Mouse (Mus musculus): ENCODE measurements around the gene Hpgd.

Gene Hpgd

GRCm38 (mm10) chr8:56323276-56323675 lies 28.9 kb downstream of the Hpgd start:
- no peak for DNase-seq (ENCODE audit: low read depth, low spot score)

- no peak for DNase-seq (ENCODE audit: low read depth, low spot score)
Observed at GRCm38 (mm10) chr8:56327709-56328108, 33.3 kb downstream of the Hpgd start.

GRCm38 (mm10) chr8:56328130-56328542 lies 33.8 kb downstream of the Hpgd start:
- DNase-seq (ENCODE audit: low read depth, low spot score) = no peak

DNA sequence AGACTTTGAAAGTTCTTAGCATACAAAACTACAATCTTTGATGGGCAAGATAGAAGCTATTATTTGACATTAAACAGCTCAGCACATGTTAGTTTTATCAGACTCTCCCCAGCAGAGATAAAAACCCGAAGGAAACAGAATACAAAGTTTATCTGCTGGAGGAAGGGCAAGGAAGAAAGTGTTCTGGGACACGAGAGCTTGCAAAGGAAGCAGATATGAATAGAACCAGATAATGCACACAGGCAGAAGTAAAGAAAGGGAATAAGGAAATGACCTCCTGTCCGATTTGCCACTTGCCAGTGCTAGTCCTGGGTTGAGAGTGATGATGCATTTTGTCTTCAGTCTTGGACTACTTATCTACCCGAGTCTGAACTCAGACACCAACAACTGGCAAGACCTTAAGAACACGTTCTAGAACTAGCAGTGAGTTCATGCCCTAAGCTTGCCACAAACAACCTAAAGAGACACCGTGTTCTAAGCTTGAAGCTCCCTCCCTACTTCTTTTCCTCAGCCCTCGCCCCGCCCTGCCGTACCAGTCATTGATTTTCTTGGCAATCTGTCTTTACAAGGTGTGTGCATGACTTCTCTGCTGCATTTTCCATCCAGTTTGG lies 41.1 kb downstream of the Hpgd start:
- DNase-seq (ENCODE audit: low read depth, low spot score) = no peak

DNA sequence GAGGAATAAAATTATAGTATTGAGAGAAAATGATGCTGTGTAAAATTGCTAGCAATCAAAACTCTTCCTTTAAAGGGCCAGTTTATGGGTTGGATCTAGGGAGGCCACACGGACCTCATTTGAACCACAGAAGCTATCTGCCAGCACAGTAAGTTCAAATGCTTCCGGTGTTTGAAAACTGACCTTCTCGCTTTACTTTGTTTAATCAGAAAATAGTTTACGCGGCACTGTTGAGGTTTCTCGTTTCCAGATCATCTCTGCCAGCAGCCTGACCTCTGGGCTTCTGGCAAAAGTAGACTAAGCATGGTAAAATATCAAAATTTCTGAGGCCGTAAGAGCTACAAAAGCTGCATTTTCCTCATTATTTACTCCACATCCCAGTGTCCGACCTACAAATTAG lies 42.4 kb downstream of the Hpgd start:
- no peak for DNase-seq (ENCODE audit: low read depth, low spot score)

GRCm38 (mm10) chr8:56343505-56343904 lies 49.1 kb downstream of the Hpgd start:
- DNase-seq (ENCODE audit: low read depth, low spot score) = no peak

- DNase-seq (ENCODE audit: low read depth, low spot score) = no peak
Observed at GRCm38 (mm10) chr8:56343940-56344339, 49.6 kb downstream of the Hpgd start.

DNA sequence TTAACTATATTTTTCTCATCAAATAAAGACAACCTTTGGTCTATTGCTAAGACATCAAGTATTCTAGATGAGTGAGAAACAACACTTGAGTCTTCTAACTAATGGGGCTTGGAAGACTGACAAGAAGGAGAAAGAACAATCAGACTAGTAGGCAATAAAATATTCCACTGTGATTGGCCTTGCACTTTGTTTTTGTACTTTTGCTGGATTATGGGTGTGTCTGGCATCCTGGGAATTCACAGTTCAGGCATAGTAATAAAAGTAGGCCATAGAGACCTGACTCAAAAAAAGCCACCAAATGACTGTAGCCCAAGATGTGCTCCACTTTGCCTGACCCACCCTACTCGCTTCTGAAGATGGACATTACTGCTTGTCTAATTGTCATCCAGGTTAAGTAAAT lies 50.0 kb downstream of the Hpgd start:
- DNase-seq (ENCODE audit: low read depth, low spot score) = no peak

DNA sequence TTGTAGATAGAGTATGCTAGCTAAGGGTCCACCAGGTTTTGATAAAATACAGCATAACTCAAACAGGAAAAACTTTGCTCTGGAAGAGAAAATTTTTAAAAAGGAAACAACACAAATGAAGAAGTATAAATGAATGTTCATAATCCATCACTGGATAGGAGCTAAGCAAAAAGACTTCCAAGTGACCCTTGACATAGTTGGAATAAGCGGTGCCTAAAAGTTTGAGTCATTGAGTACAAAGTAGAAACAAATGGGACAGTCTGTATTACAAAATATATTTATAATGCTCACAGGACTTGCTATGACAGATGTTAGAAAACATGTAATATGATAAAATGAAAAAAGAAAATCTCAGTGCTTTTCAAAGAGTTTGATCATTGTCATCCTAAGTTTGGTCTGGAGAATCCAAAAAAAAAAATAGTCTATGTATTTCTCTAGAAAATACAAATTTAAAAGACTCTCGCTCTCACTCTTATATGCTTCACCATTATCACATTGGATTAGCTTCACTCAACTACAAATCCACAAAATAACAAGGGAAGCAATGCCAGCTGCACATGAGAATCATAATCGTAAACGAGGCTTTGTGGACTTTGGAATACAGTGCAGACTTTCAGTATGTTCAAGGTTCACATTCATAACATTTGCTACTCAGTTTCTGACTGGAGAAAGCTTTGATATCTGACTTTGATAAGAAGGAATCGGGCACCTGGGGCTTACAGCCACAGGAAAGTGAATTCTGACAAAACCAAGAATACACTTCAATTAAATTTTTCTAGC lies 51.4 kb downstream of the Hpgd start:
- no peak for DNase-seq (ENCODE audit: low read depth, low spot score)

DNA sequence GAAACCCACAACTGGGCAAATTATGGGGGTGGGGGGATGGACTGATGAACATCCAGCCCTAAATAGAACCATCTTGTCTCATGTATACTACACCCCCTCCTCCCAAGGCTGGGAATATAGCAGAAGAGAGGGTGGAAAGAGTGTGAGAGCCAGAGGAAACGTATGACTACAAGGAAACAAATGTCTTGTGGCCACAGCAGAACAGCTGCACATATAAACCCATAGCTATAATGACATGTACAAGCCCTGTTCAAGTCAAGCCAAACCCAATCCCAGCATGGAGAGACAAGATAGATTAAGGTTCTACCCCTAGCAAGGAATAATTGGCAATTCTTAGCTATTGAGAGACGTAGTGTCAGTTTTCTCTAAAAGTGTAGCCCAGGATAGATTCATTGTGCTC lies 68.8 kb downstream of the Hpgd start:
- DNase-seq (ENCODE audit: low read depth, low spot score) = no peak

Data from retina, postnatal 7 days (tissue).